Mouse (Mus musculus) CH12.LX (cell line): Measurements from ENCODE around the gene Ldlrad3.

Source experiments
- CTCF ChIP-seq, 2 experiments: IDR thresholded peaks in 1 of 2; conservative IDR thresholded peaks in 1 of 2; 2 replicates each; pipeline ENCODE4 v1.5.1; 2011 to 2012; ENCODE audit warnings: low read depth in 2 of 2, low read length in 2 of 2, improper control_type of control experiment in 1 of 2, inconsistent platforms in 1 of 2, mild to moderate bottlenecking in 1 of 2, moderate library complexity in 1 of 2
- POLR2A ChIP-seq: IDR thresholded peaks from 2 replicates; pipeline ENCODE4 v1.6.1; 2011; ENCODE audit warnings: low read depth, mild to moderate bottlenecking, improper control_type of control experiment, low read length
- POLR2AphosphoS2 ChIP-seq: IDR thresholded peaks from 2 replicates; pipeline ENCODE4 v1.6.1; 2011; ENCODE audit warnings: low read depth, low read length, improper control_type of control experiment
- USF1 ChIP-seq: IDR thresholded peaks from 2 replicates; pipeline ENCODE4 v1.6.1; 2014; ENCODE audit warnings: low read depth, mild to moderate bottlenecking, inconsistent platforms, low read length, improper control_type of control experiment
- ZC3H11A ChIP-seq: IDR thresholded peaks from 2 replicates; pipeline ENCODE4 v1.6.1; 2012; ENCODE audit warnings: low read depth, mild to moderate bottlenecking, inconsistent platforms, low read length, improper control_type of control experiment
- ZNF384 ChIP-seq: IDR thresholded peaks from 2 replicates; pipeline ENCODE4 v1.6.1; 2012; ENCODE audit warnings: low read depth, low read length, improper control_type of control experiment, inconsistent platforms

DNA sequence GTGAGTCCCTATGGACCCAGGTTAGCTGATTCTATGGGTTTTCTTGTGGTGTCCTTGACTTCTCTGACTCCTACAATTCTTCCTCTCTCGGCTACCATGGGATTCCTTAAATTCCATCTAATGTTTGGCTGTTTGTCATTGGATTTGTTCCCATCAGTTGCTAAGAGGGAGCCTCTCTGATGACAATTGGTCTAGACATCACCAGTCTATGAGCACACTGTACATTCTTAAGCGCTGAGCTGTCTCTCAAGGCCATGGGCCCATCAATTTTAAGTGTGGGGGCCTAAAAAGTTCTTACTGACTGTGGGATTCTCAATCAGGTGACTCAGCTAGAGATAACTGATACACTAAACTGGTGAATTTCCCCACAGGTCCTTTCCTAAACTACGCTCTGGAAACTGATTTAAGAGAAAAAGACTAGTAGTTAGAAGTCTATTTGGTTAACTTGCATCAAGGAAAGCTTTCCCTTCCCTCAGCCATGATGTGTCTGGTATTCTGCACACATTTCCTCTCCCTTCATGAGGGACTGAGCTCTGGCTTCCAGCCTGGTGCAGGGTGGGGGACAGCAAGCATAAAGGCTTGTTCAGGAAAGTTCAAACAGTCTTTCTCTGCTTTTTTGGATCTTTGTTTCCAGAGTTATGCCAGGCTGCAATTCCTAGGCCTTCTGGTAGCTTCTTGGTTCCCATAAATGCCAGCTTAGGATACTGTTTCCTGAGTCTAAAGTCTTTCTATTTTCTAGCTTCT is 199.7 kb downstream of the Ldlrad3 start:
- no peak for TF ChIP-seq ZC3H11A
- no peak for TF ChIP-seq ZNF384
- no peak for TF ChIP-seq POLR2AphosphoS2
- TF ChIP-seq CTCF (conservative IDR thresholded peaks at IDR 0.05 in 1 of 2, IDR thresholded peaks at IDR 0.05 in 1 of 2; ENCODE audit: low read depth in 2 of 2, low read length in 2 of 2): no peak
- no peak for TF ChIP-seq USF1
- no peak for TF ChIP-seq POLR2A
